Mouse (Mus musculus): ENCODE results near the gene Btn2a2.
A peak's percentile ranks its signal among the peaks of the same experiment; 100 is the strongest.

The Btn2a2 gene

GRCm38 (mm10) chr13:23445561-23446320 lies 42.9 kb downstream of the Btn2a2 start:
- DNase-seq = peak; percentile 93 to 95

- DNase-seq = no peak
Measured at GRCm38 (mm10) chr13:23445156-23445555, 43.5 kb downstream of the Btn2a2 start.

GRCm38 (mm10) chr13:23444451-23444850 lies 44.2 kb downstream of the Btn2a2 start:
- no peak for DNase-seq

DNA sequence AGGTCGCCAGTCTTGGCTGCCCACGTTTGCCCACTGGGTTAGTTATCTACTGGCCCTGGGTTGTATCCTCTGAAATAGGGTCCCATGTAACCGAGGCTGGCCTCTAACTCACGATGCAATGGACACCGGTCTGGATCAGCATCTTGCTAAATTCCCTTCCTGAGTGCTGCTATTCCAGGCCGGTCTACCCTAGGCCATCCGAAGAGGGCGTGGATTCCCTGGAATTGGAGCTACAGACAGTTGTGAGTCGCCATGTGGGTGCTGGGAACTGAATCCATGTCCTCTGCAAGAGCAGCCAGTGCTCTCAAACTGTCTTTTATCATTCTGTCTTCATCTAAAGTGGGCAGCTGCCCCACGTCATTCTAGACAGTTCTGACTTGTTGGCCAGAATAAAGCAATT lies 48.8 kb downstream of the Btn2a2 start:
- DNase-seq = no peak

DNA sequence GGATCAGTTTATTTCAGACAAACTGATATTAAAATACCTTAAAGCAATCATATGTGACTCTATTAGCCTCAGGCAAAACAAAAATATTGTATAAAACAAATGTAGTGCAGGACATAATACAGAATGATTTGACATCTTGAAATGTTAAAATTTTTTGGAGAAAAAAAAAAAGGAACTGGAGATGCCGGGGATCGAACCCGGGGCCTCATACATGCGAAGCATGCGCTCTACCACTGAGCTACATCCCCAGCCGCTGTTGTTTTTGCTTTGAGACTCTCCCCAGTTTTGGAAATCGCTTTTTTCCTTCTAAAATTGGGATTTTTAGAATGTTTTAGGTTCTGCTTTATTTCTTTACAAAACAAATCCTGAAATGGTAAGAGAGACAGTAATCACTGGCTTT lies 50.1 kb downstream of the Btn2a2 start:
- DNase-seq = peak; percentile 71 to 79

- peak; percentile 92 to 94 for DNase-seq
Measured at GRCm38 (mm10) chr13:23437908-23438307, 50.7 kb downstream of the Btn2a2 start.

- peak; percentile 64 to 77 for DNase-seq
Measured at GRCm38 (mm10) chr13:23436861-23437822, 51.5 kb downstream of the Btn2a2 start.

GRCm38 (mm10) chr13:23436231-23436661 lies 52.4 kb downstream of the Btn2a2 start:
- peak; percentile 57 to 72 for DNase-seq

DNA sequence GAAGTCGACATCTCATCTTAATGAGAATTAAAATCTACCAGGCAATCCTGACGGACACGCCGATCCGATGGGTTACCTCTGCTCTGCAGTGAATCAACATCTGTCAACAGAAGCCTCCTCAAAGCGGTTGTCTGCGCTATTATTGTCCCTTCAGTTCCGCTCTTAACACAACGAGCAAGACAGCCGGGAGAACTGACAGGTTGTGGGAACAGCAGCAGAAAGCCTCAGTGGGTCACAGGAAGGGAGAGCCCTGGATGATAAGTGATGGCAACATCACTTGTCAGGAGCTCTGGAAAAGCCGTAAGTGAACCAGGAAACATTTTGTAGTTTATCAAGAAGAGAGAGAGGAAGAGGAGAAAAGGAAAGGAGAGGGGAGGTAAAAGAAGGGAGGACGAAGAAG lies 53.0 kb downstream of the Btn2a2 start:
- no peak for DNase-seq

GRCm38 (mm10) chr13:23435241-23435640 lies 53.4 kb downstream of the Btn2a2 start:
- no peak for DNase-seq

GRCm38 (mm10) chr13:23434426-23434825 lies 54.2 kb downstream of the Btn2a2 start:
- DNase-seq = no peak

DNA sequence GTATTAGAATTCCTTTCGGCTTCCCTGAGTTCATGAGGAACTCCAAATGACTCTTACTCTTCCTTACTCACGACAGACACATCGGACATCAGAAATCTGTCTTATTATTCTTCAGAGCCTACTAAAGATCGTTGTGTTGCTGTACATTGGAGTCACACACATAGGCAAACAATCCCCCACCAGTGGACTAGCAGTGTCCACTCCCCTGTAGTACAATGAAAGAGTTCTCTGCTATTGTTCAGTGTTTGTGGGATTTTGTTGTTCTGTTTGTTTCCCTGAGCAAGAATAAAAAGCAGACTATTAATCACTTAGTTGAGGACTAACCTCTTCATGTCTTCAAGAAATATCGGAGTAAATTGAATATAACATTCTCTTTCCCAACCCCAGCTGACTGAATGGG lies 54.9 kb downstream of the Btn2a2 start:
- no peak for DNase-seq

GRCm38 (mm10) chr13:23433206-23433605 lies 55.5 kb downstream of the Btn2a2 start:
- no peak for DNase-seq

GRCm38 (mm10) chr13:23432562-23433201 lies 56.0 kb downstream of the Btn2a2 start:
- DNase-seq = peak; percentile 89 to 94

- DNase-seq = peak; percentile 86 to 87
Measured at GRCm38 (mm10) chr13:23431351-23431771, 57.3 kb downstream of the Btn2a2 start.

- DNase-seq = peak; percentile 80 to 82
Measured at GRCm38 (mm10) chr13:23430734-23431133, 57.9 kb downstream of the Btn2a2 start.

GRCm38 (mm10) chr13:23429771-23430380 lies 58.8 kb downstream of the Btn2a2 start:
- DNase-seq = no peak

DNA sequence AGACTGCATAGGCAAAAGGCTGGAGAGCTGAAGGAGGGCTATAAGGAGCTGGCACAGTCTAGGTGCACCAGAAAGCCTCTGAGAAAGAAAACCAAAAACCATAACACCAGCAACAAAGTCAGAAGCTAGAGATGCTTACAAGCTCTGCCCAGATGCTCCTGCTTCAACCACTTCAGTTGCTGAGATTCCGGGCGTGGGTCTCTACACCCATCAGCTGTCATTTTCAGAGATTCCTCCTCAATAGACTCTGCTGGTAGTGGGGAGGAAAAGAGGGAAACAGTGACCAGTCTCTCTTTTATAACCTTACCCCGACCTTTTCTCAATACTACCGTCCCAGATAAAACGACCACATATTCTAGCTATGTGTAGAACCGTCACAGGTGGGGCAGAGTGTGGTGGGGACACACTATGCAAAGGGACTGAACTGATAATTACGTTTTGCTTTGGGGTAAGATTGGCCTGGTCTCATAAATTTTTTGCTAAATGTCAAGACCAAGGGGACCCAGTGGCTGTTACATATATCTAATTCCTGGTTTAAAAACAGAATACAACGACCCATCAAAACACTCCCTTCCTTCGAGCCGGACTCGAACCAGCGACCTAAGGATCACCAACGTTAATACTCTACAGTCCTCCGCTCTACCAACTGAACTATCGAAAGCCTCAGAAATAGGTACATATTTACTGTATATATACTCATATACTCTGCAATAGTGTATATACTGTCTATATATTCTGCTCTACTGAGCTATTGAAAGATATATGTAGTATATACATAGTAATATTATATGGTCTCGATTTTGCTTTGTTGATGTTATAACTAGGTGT lies 60.3 kb downstream of the Btn2a2 start:
- no peak for DNase-seq
